Mouse (Mus musculus) lung, postnatal 0 days (tissue): Measurements from ENCODE around the gene Slc15a5. TPM values are rescaled to one million over a fixed set of nuclear protein-coding genes. Genes with fewer than 3 reads are reported as not detected.

Source experiments
- ATAC-seq: fragments of 200-750 bp; cut with Nextera tagmentation; 2 replicates; pipeline ENCODE4 v1.8.0; 2017; ENCODE audit warnings: moderate library complexity
- DNase-seq: peaks from one replicate; pipeline ENCODE4 v3.0.0-alpha.2; 2016; ENCODE audit warnings: low spot score
- H3K27ac ChIP-seq: fragments of 300-500 bp; sonication (generic); 2 replicates; pipeline ENCODE4 v1.5.1; 2014; ENCODE audit warnings: antibody characterized with exemption, mild to moderate bottlenecking, low read length, mixed read lengths
- H3K27me3 ChIP-seq: fragments of 300-500 bp; sonication (generic); replicated peaks from 2 replicates; pipeline ENCODE4 v1.6.1; 2014; ENCODE audit warnings: low read length, mixed read lengths; ENCODE audit not compliant: insufficient read depth
- H3K36me3 ChIP-seq: fragments of 300-500 bp; sonication (generic); 2 replicates; pipeline ENCODE4 v1.6.1; 2014; ENCODE audit warnings: low read length, mixed read lengths; ENCODE audit not compliant: insufficient read depth
- H3K4me1 ChIP-seq: fragments of 300-500 bp; sonication (generic); 2 replicates; pipeline ENCODE4 v1.6.1; 2014; ENCODE audit warnings: antibody characterized with exemption, low read depth, low read length, mixed read lengths; ENCODE audit not compliant: insufficient read depth
- H3K4me2 ChIP-seq: fragments of 300-500 bp; sonication (generic); replicated peaks from 2 replicates; pipeline ENCODE4 v1.6.1; 2014; ENCODE audit warnings: low read depth, mild to moderate bottlenecking, low read length, moderate library complexity, mixed read lengths
- H3K4me3 ChIP-seq: fragments of 300-500 bp; sonication (generic); 2 replicates; pipeline ENCODE4 v1.5.1; 2014; ENCODE audit warnings: low read depth, low read length
- H3K9ac ChIP-seq: fragments of 300-500 bp; sonication (generic); replicated peaks from 2 replicates; pipeline ENCODE4 v1.6.1; 2014; ENCODE audit warnings: low read depth, mild to moderate bottlenecking
- H3K9me3 ChIP-seq: fragments of 300-500 bp; sonication (generic); 2 replicates; pipeline ENCODE4 v1.6.1; 2016; ENCODE audit warnings: low read length, mixed read lengths
- CTCF ChIP-seq: IDR thresholded peaks from 2 replicates; pipeline ENCODE4 v1.5.1; 2016; ENCODE audit warnings: antibody characterized with exemption, mild to moderate bottlenecking
- EP300 ChIP-seq: IDR thresholded peaks from 2 replicates; pipeline ENCODE4 v1.6.1; 2016; ENCODE audit warnings: antibody characterized with exemption, mild to moderate bottlenecking, control low read depth
- WGBS: fragments of 180-500 bp; shearing (Covaris S2); extraction: QIAGEN DNeasy Blood & Tissue Kit; methylation state at CpG from one replicate; pipeline ENCODE4 v1.1.7; 2014; 5-methylcytosine and 5-hydroxymethylcytosine counted together
- polyA plus RNA-seq: library from polyadenylated mRNA; unstranded; fragments of >200 nt; fragmentation: Nextera tagmentation; extraction: Ambion mirVana; gene quantifications from 2 replicates; pipeline ENCODE4 v1.2.1, GENCODE M21; 2015

Gene Slc15a5
- polyA plus RNA-seq, 1 experiment from 2014 or later: not detected

GRCm38 (mm10) chr6:138045364-138045763 is 34.4 kb downstream of the Slc15a5 start:
- WGBS: 87% methylated on average over 2 of the region's 2 CpGs
- H3K4me3 ChIP-seq: no peak overlapping the region
- no peaks in the 10 kb centered on the region for H3K9me3 ChIP-seq
- no peak overlapping the region for H3K27ac ChIP-seq
- TF ChIP-seq EP300 (no peak), CTCF (no peak)
- DNase-seq: no peak
- no peak overlapping the region for H3K9ac ChIP-seq
- H3K4me2 ChIP-seq: no peak overlapping the region
- no peaks in the 10 kb centered on the region for H3K4me1 ChIP-seq
- ATAC-seq: no peak
- no peaks in the 10 kb centered on the region for H3K36me3 ChIP-seq
- H3K27me3 ChIP-seq: no peaks in the 10 kb centered on the region

GRCm38 (mm10) chr6:138042891-138043290 is 36.8 kb downstream of the Slc15a5 start:
- no peak overlapping the region for H3K4me3 ChIP-seq
- H3K36me3 ChIP-seq: no peaks in the 10 kb centered on the region
- no peak for TF ChIP-seq CTCF
- no peak for TF ChIP-seq EP300
- DNase-seq: no peak
- H3K4me1 ChIP-seq: no peaks in the 10 kb centered on the region
- no peak overlapping the region for H3K27ac ChIP-seq
- no peak overlapping the region for H3K4me2 ChIP-seq
- no peaks in the 10 kb centered on the region for H3K9me3 ChIP-seq
- no peak for ATAC-seq
- H3K27me3 ChIP-seq: no peaks in the 10 kb centered on the region
- no peak overlapping the region for H3K9ac ChIP-seq
- WGBS: 94% methylated on average over 5 of the region's 5 CpGs

GRCm38 (mm10) chr6:138041865-138042264 is 37.9 kb downstream of the Slc15a5 start:
- Histone ChIP-seq H3K36me3 (no peaks in the 10 kb centered on the region), H3K4me1 (no peaks in the 10 kb centered on the region), H3K4me3 (no peak overlapping the region), H3K27ac (no peak overlapping the region), H3K9me3 (no peaks in the 10 kb centered on the region), H3K9ac (no peak overlapping the region), H3K4me2 (no peak overlapping the region), H3K27me3 (no peaks in the 10 kb centered on the region)
- 72% methylated on average over 4 of the region's 4 CpGs for WGBS
- ATAC-seq (no peak), DNase-seq (no peak)
- TF ChIP-seq CTCF: no peak
- no peak for TF ChIP-seq EP300

GRCm38 (mm10) chr6:138037587-138037986 is 42.1 kb downstream of the Slc15a5 start:
- ATAC-seq: no peak
- Histone ChIP-seq H3K9ac (no peak overlapping the region), H3K4me3 (no peak overlapping the region), H3K4me2 (no peak overlapping the region), H3K27ac (no peak overlapping the region), H3K9me3 (no peaks in the 10 kb centered on the region), H3K27me3 (no peaks in the 10 kb centered on the region), H3K36me3 (no peaks in the 10 kb centered on the region), H3K4me1 (no peaks in the 10 kb centered on the region)
- no peak for TF ChIP-seq EP300
- peak; percentile 51 for TF ChIP-seq CTCF
- WGBS: 86% methylated on average over 5 of the region's 5 CpGs
- DNase-seq: no peak

GRCm38 (mm10) chr6:138036891-138037290 is 42.8 kb downstream of the Slc15a5 start:
- TF ChIP-seq CTCF (no peak), EP300 (no peak)
- Histone ChIP-seq H3K4me1 (no peaks in the 10 kb centered on the region), H3K4me3 (no peak overlapping the region), H3K9ac (no peak overlapping the region), H3K36me3 (no peaks in the 10 kb centered on the region), H3K27me3 (no peaks in the 10 kb centered on the region), H3K27ac (no peak overlapping the region), H3K9me3 (no peaks in the 10 kb centered on the region), H3K4me2 (no peak overlapping the region)
- DNase-seq: no peak
- 90% methylated on average over 12 of the region's 12 CpGs for WGBS
- ATAC-seq: no peak

GRCm38 (mm10) chr6:138016898-138017297 is 62.8 kb downstream of the Slc15a5 start:
- peak; percentile 45 for TF ChIP-seq CTCF
- no peak for TF ChIP-seq EP300
- no peak overlapping the region for H3K4me3 ChIP-seq
- no peak overlapping the region for H3K27ac ChIP-seq
- ATAC-seq: no peak
- no peak overlapping the region for H3K9ac ChIP-seq
- no peak for DNase-seq
- no peaks in the 10 kb centered on the region for H3K4me1 ChIP-seq
- H3K36me3 ChIP-seq: no peaks in the 10 kb centered on the region
- H3K27me3 ChIP-seq: no peaks in the 10 kb centered on the region
- no peaks in the 10 kb centered on the region for H3K9me3 ChIP-seq
- no peak overlapping the region for H3K4me2 ChIP-seq
